Mouse (Mus musculus) gastrocnemius, adult 2 months (tissue): ENCODE measurements around the gene Vmn1r189. TPM values are rescaled to one million over a fixed set of nuclear protein-coding genes. Genes with fewer than 3 reads are reported as not detected.
"Not testable (repeated sequence)": the region's sequence is repeated elsewhere in the genome, so short reads cannot be mapped to it uniquely, and the experiment has no call there.

Experiments used
- DNase-seq: peaks from one replicate; pipeline ENCODE4 v3.0.0; 2022
- H3K27ac ChIP-seq: fragments of 200-600 bp; 2 replicates; pipeline ENCODE4 v1.8.1; 2022; ENCODE audit warnings: mild to moderate bottlenecking
- H3K4me3 ChIP-seq: fragments of 200-600 bp; 2 replicates; pipeline ENCODE4 v1.8.1; 2022; ENCODE audit warnings: mild to moderate bottlenecking, moderate library complexity
- CTCF ChIP-seq: fragments of 200-600 bp; IDR thresholded peaks from 2 replicates; pipeline ENCODE4 v1.8.1; 2022; ENCODE audit warnings: antibody characterized with exemption, mild to moderate bottlenecking, moderate library complexity
- intact Hi-C: fragments of 180-260 bp; cut with DNase I; formaldehyde crosslinking; loops from one replicate; pipeline ENCODE4 v1.15.1; 2025
- long read RNA-seq, 2 experiments: library from polyadenylated mRNA; stranded (forward); transcript quantifications; one replicate each; pipeline ENCODE4 v2.0.0; 2021
- microRNA-seq: library from miRNA; unstranded; fragments of <30 nt; microRNA quantifications from one replicate; pipeline ENCODE4 v1.2.0, GENCODE M21; 2021
- total RNA-seq, 2 experiments: library from RNA; stranded (reverse); gene quantifications; 2 replicates each; pipeline ENCODE4 v1.2.3; 2021

Vmn1r189 gene
- not detected for total RNA-seq
- long read RNA-seq, experiment 1, result 0 reads
- long read RNA-seq, experiment 2, result 0 reads

GRCm38 (mm10) chr13:22105724-22106123 lies at the start of gene Vmn1r189:
TSS of gene Vmn1r189 (minus strand) at chr13:22105824.
- intact Hi-C loops, H3K27ac ChIP-seq, DNase-seq, H3K4me3 ChIP-seq: not testable (repeated sequence)

GRCm38 (mm10) chr13:22136495-22137293 lies 31.1 kb upstream of the Vmn1r189 start:
- intact Hi-C loops, H3K27ac ChIP-seq, H3K4me3 ChIP-seq, DNase-seq: not testable (repeated sequence)

- intact Hi-C loops, DNase-seq, H3K4me3 ChIP-seq, H3K27ac ChIP-seq: not testable (repeated sequence)
These were observed 21.5 kb downstream of the Vmn1r189 start, which contains the start of gene Vmn1r188 for GRCm38 (mm10) chr13:22084140-22084539. TSS of gene Vmn1r188 (plus strand) at chr13:22084440.

- Histone ChIP-seq H3K4me3 (no peak overlapping the region), H3K27ac (no peak overlapping the region)
- no peak for DNase-seq
- no peak for TF ChIP-seq CTCF
- intact Hi-C loops, result no loop called here
These were observed 42.2 kb downstream of the Vmn1r189 start for GRCm38 (mm10) chr13:22063468-22063867.

- intact Hi-C loops, result no loop called here
- DNase-seq, result no peak
- H3K4me3 ChIP-seq, result no peak overlapping the region
- no peak for TF ChIP-seq CTCF
- no peak overlapping the region for H3K27ac ChIP-seq
These were observed 44.2 kb downstream of the Vmn1r189 start for GRCm38 (mm10) chr13:22061422-22061821.

GRCm38 (mm10) chr13:22053754-22054153 lies 51.9 kb downstream of the Vmn1r189 start:
- Histone ChIP-seq H3K4me3 (no peak overlapping the region), H3K27ac (no peak overlapping the region)
- no peak for TF ChIP-seq CTCF
- DNase-seq, result no peak
- intact Hi-C loops, result no loop called here

- intact Hi-C loops, result no loop called here
- peak overlapping the region; percentile 71 for H3K4me3 ChIP-seq
- TF ChIP-seq CTCF, result no peak
- peak overlapping the region; percentile 67 for H3K27ac ChIP-seq
- no peak for DNase-seq
These were observed 54.1 kb downstream of the Vmn1r189 start for GRCm38 (mm10) chr13:22051523-22051859.

- intact Hi-C loops, result no loop called here
- peak overlapping the region; percentile 67 for H3K27ac ChIP-seq
These were observed 54.8 kb downstream of the Vmn1r189 start for GRCm38 (mm10) chr13:22050591-22051522.

More at GRCm38 (mm10) chr13:22050591-22051522, 54.8 kb downstream of the Vmn1r189 start:
- DNase-seq, result peak; percentile 90
- TF ChIP-seq CTCF, result peak; percentile 71
- H3K4me3 ChIP-seq, result peak overlapping the region; percentile 71

Small RNAs within 50 kb of the gene (microRNA-seq; reads per million reads assigned to microRNA genes)
- gene Gm26300, result not detected

Other genes with a start within 250 kb of the Vmn1r189 start
- under 1 TPM; 0.17 to 0.36 TPM for gene Zfp184, start 160.7 kb downstream of the Vmn1r189 start, total RNA-seq
- not detected for gene Pom121l2, start 124.6 kb downstream of the Vmn1r189 start, total RNA-seq
- gene Prss16, start 96.1 kb downstream of the Vmn1r189 start, total RNA-seq, result not detected
- gene Hist1h2ah, start 70.3 kb downstream of the Vmn1r189 start, total RNA-seq, result 1 to 10 TPM in 1 of 2 experiments, not detected in 1; 3.7 TPM
- 1 to 10 TPM in 1 of 2 experiments, not detected in 1; 2.6 TPM for gene Hist1h2bk, start 70.0 kb downstream of the Vmn1r189 start, total RNA-seq
- gene Hist1h4i, start 64.5 kb downstream of the Vmn1r189 start, total RNA-seq, result 10 to 100 TPM; 24.1 to 25.0 TPM
- gene Hist1h2ag, start 62.9 kb downstream of the Vmn1r189 start, total RNA-seq, result 1 to 10 TPM; 1.1 to 2.3 TPM
- 1 to 10 TPM; 2.3 to 3.4 TPM for gene Hist1h2bj, start 62.6 kb downstream of the Vmn1r189 start, total RNA-seq
- not detected for gene Vmn1r188, start 21.4 kb downstream of the Vmn1r189 start, total RNA-seq
- gene Vmn1r191, start 78.1 kb upstream of the Vmn1r189 start, total RNA-seq, result not detected
- gene Vmn1r192, start 85.3 kb upstream of the Vmn1r189 start, total RNA-seq, result not detected
- not detected for gene Vmn1r193, start 117.3 kb upstream of the Vmn1r189 start, total RNA-seq
- not detected for gene Vmn1r194, start 138.4 kb upstream of the Vmn1r189 start, total RNA-seq
- gene Vmn1r195, start 164.7 kb upstream of the Vmn1r189 start, total RNA-seq, result not detected
- gene Vmn1r196, start 184.1 kb upstream of the Vmn1r189 start, total RNA-seq, result not detected
- gene Vmn1r197, start 218.8 kb upstream of the Vmn1r189 start, total RNA-seq, result not detected
- not detected for gene Vmn1r198, start 244.5 kb upstream of the Vmn1r189 start, total RNA-seq